Mouse (Mus musculus): ENCODE measurements around the gene Hist1h2af. TPM values are rescaled to one million over a fixed set of nuclear protein-coding genes. Genes with fewer than 3 reads are reported as not detected.

Hist1h2af gene
- polyA plus RNA-seq, 1 experiment from 2014 or later = 3.3 TPM

GRCm38 (mm10) chr13:23506819-23507515 lies 26.7 kb upstream of the Hist1h2af start:
- Histone ChIP-seq H3K4me3 (replicated peaks; ENCODE audit: low read length) (no peak overlapping the region), H3K9me3 (ENCODE audit: control insufficient read depth, low read length) (no peaks in the 10 kb centered on the region), H3K27ac (no peak overlapping the region), H3K36me3 (replicated peaks; ENCODE audit: control insufficient read depth, insufficient read depth) (no peaks in the 10 kb centered on the region), H3K9ac (no peak overlapping the region), H3K4me1 (replicated peaks; ENCODE audit: control insufficient read depth, insufficient read depth, low read length) (0 out of 2 replicates have a peak, but pooled peaks cover 7% of the 10 kb centered on the region), H3K4me2 (replicated peaks) (0 out of 2 replicates have a peak overlapping the region, but pooled peaks have one; percentile 38), H3K27me3 (ENCODE audit: control insufficient read depth, insufficient read depth, low read length) (0 out of 2 replicates have a peak, but pooled peaks cover 8% of the 10 kb centered on the region)
- no peak for DNase-seq (ENCODE audit: low spot score)
- 22% methylated on average over 14 of the region's 14 CpGs for WGBS
- no peak for ATAC-seq (ENCODE audit: low FRiP score)

- H3K9me3 ChIP-seq (ENCODE audit: control insufficient read depth, low read length) = no peaks in the 10 kb centered on the region
- H3K4me1 ChIP-seq (replicated peaks; ENCODE audit: control insufficient read depth, insufficient read depth, low read length) = 0 out of 2 replicates have a peak, but pooled peaks cover 7% of the 10 kb centered on the region
- no peak overlapping the region for H3K4me3 ChIP-seq (replicated peaks; ENCODE audit: low read length)
- H3K4me2 ChIP-seq (replicated peaks) = no peak overlapping the region
- no peak overlapping the region for H3K9ac ChIP-seq
- ATAC-seq (ENCODE audit: low FRiP score) (no peak), DNase-seq (ENCODE audit: low spot score) (no peak)
- no peaks in the 10 kb centered on the region for H3K36me3 ChIP-seq (replicated peaks; ENCODE audit: control insufficient read depth, insufficient read depth)
- H3K27me3 ChIP-seq (ENCODE audit: control insufficient read depth, insufficient read depth, low read length) = 0 out of 2 replicates have a peak, but pooled peaks cover 5% of the 10 kb centered on the region
- no peak overlapping the region for H3K27ac ChIP-seq
- 53% methylated on average over 1 of the region's 1 CpGs for WGBS
These were observed 23.6 kb upstream of the Hist1h2af start for GRCm38 (mm10) chr13:23510127-23510526.

GRCm38 (mm10) chr13:23513517-23513916 lies 20.2 kb upstream of the Hist1h2af start:
- Histone ChIP-seq H3K9ac (no peak overlapping the region), H3K36me3 (replicated peaks; ENCODE audit: control insufficient read depth, insufficient read depth) (no peaks in the 10 kb centered on the region), H3K4me2 (replicated peaks) (no peak overlapping the region), H3K4me3 (replicated peaks; ENCODE audit: low read length) (no peak overlapping the region), H3K27ac (no peak overlapping the region), H3K27me3 (ENCODE audit: control insufficient read depth, insufficient read depth, low read length) (no peaks in the 10 kb centered on the region), H3K4me1 (replicated peaks; ENCODE audit: control insufficient read depth, insufficient read depth, low read length) (0 out of 2 replicates have a peak, but pooled peaks cover 6% of the 10 kb centered on the region), H3K9me3 (ENCODE audit: control insufficient read depth, low read length) (no peaks in the 10 kb centered on the region)
- no peak for DNase-seq (ENCODE audit: low spot score)
- no peak for ATAC-seq (ENCODE audit: low FRiP score)
- 85% methylated on average over 1 of the region's 1 CpGs for WGBS

DNA sequence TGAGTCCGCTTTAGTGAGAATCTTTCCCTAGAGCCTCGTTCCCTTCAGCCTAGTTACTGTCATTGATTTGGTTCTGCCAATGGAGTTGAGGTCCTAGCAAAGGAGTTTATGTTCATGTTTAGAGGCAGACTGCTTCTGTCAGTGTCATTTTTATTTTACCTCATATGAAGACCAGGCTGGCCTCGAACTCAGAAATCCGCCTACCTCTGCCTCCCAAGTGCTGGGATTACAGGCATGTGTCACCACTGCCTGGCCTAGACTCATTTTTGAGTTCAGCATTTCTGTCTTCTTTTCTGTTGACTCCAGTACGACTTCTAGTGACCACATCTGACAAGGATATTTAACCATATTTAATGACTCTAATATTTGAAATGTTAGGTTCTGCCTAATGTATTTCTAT lies 18.4 kb upstream of the Hist1h2af start:
- H3K36me3 ChIP-seq (replicated peaks; ENCODE audit: control insufficient read depth, insufficient read depth) = no peaks in the 10 kb centered on the region
- H3K27ac ChIP-seq = no peak overlapping the region
- H3K4me1 ChIP-seq (replicated peaks; ENCODE audit: control insufficient read depth, insufficient read depth, low read length) = 0 out of 2 replicates have a peak, but pooled peaks cover 6% of the 10 kb centered on the region
- H3K4me2 ChIP-seq (replicated peaks) = no peak overlapping the region
- no peak overlapping the region for H3K4me3 ChIP-seq (replicated peaks; ENCODE audit: low read length)
- DNase-seq (ENCODE audit: low spot score) (no peak), ATAC-seq (ENCODE audit: low FRiP score) (no peak)
- H3K9ac ChIP-seq = no peak overlapping the region
- H3K9me3 ChIP-seq (ENCODE audit: control insufficient read depth, low read length) = no peaks in the 10 kb centered on the region
- WGBS = 85% methylated on average over 5 of the region's 5 CpGs
- H3K27me3 ChIP-seq (ENCODE audit: control insufficient read depth, insufficient read depth, low read length) = no peaks in the 10 kb centered on the region

DNA sequence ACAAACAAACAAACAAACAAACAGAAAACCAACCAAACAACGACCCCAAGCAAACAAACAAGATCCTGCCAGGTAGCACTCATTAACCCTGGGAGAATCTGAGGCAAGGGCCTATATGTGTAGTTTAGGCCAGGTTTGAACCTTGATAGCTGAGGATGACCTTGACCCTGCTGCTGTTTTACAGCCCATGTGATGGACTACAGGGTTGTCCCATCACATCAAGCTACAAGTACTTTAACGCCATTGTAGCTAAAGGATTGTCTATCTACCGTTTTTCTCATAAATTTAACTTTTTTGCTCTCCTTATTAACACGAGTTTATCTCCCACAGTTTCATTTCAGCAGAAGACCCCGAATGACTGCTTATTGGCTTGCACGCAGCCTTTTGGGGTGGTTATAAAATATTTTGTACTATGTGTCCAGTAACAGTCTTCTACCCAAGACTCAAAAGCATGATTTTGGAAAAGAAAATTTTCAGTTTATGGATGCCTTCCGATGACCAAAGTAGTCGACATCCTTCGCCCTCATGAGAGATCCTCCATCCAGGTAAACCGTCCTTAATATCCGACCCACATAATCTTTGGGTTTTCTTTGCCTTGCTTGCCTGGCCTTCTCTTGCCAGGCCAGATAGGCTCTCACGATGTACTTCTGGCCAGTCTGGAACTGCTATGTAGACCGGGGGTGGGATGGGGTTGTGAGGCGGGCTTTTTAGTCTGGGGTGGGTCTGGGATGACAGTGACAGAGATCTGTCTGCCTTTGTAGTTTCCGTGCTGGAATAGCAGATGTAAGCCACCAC lies 17.7 kb upstream of the Hist1h2af start:
- no peak for DNase-seq (ENCODE audit: low spot score)

GRCm38 (mm10) chr13:23516822-23517602 lies 16.7 kb upstream of the Hist1h2af start:
- Histone ChIP-seq H3K4me2 (replicated peaks) (peak overlapping the region; percentile 89), H3K4me3 (replicated peaks; ENCODE audit: low read length) (peak overlapping the region; percentile 46), H3K36me3 (replicated peaks; ENCODE audit: control insufficient read depth, insufficient read depth) (no peaks in the 10 kb centered on the region), H3K9me3 (ENCODE audit: control insufficient read depth, low read length) (no peaks in the 10 kb centered on the region), H3K4me1 (replicated peaks; ENCODE audit: control insufficient read depth, insufficient read depth, low read length) (peaks cover 10% of the 10 kb centered on the region; the same call in 1 of the 2 replicates), H3K27me3 (ENCODE audit: control insufficient read depth, insufficient read depth, low read length) (no peaks in the 10 kb centered on the region), H3K9ac (peak overlapping the region; percentile 50; the same call in 1 of the 2 replicates), H3K27ac (no peak overlapping the region)
- DNase-seq (ENCODE audit: low spot score) (peak; percentile 97), ATAC-seq (ENCODE audit: low FRiP score) (peak; percentile 74)
- WGBS = under 1% methylated on average over 19 of the region's 19 CpGs

More for the DNA sequence above, 17.7 kb upstream of the Hist1h2af start:
- H3K4me1 ChIP-seq (replicated peaks; ENCODE audit: control insufficient read depth, insufficient read depth, low read length) = 0 out of 2 replicates have a peak, but pooled peaks cover 6% of the 10 kb centered on the region
- WGBS = 55% methylated on average over 15 of the region's 15 CpGs
- H3K4me2 ChIP-seq (replicated peaks) = peak overlapping the region; percentile 89
- no peak for ATAC-seq (ENCODE audit: low FRiP score)
- no peaks in the 10 kb centered on the region for H3K27me3 ChIP-seq (ENCODE audit: control insufficient read depth, insufficient read depth, low read length)
- H3K27ac ChIP-seq = no peak overlapping the region
- peak overlapping the region; percentile 41; the same call in 1 of the 2 replicates for H3K9ac ChIP-seq
- no peaks in the 10 kb centered on the region for H3K9me3 ChIP-seq (ENCODE audit: control insufficient read depth, low read length)
- no peaks in the 10 kb centered on the region for H3K36me3 ChIP-seq (replicated peaks; ENCODE audit: control insufficient read depth, insufficient read depth)
- H3K4me3 ChIP-seq (replicated peaks; ENCODE audit: low read length) = peak overlapping the region; percentile 46

DNA sequence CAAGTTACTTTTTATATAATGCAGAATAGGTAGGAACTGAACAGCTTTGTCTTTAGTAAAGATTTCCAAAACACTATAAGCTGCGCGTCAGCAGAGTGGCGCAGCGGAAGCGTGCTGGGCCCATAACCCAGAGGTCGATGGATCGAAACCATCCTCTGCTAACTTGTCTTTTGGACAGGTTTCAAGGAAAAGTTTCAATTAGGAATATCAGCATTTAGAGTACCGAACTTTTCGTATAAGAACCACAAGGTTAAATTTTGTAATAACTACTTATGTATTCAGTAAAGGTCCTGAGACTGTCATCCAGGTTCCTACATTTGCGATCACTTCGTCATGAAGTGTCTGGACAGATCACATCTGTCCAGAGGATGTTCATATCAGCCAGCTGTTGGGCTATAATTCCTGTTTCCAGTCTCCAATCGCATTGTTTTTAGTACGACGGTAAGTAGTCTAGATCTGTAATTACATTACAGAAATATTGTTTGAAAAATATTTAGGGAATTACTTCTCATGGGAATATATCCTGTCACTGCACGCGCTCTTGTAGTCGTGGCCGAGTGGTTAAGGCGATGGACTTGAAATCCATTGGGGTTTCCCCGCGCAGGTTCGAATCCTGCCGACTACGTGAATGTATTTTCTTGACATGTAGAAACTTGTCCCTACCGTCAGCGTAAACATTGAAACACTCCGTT lies 16.0 kb upstream of the Hist1h2af start:
- under 1% methylated on average over 27 of the region's 27 CpGs for WGBS
- Histone ChIP-seq H3K4me3 (replicated peaks; ENCODE audit: low read length) (peak overlapping the region; percentile 46), H3K9me3 (ENCODE audit: control insufficient read depth, low read length) (no peaks in the 10 kb centered on the region), H3K4me2 (replicated peaks) (peak overlapping the region; percentile 89), H3K9ac (peak overlapping the region; percentile 41; the same call in 1 of the 2 replicates), H3K4me1 (replicated peaks; ENCODE audit: control insufficient read depth, insufficient read depth, low read length) (peaks cover 10% of the 10 kb centered on the region; the same call in 1 of the 2 replicates), H3K36me3 (replicated peaks; ENCODE audit: control insufficient read depth, insufficient read depth) (no peaks in the 10 kb centered on the region), H3K27me3 (ENCODE audit: control insufficient read depth, insufficient read depth, low read length) (no peaks in the 10 kb centered on the region), H3K27ac (no peak overlapping the region)
- ATAC-seq (ENCODE audit: low FRiP score) (peak; percentile 89), DNase-seq (ENCODE audit: low spot score) (peak; percentile 96)

DNA sequence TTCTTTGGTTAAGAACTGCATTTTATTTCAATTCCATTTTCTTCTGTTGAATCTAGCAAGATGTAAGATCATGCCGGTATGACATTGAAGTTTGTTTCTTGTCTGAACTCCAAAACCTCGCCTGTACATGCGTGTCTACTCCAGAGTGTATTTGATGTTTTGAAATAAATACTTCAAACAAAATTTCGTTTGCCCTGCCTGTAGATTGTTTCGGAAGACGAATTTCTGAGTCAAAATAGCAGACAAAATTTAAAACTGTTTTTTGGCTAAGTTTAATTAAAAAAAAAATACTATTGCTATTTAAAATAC lies 15.5 kb upstream of the Hist1h2af start:
- Histone ChIP-seq H3K4me3 (replicated peaks; ENCODE audit: low read length) (peak overlapping the region; percentile 46), H3K36me3 (replicated peaks; ENCODE audit: control insufficient read depth, insufficient read depth) (no peaks in the 10 kb centered on the region), H3K9ac (no peak overlapping the region), H3K9me3 (ENCODE audit: control insufficient read depth, low read length) (no peaks in the 10 kb centered on the region), H3K27me3 (ENCODE audit: control insufficient read depth, insufficient read depth, low read length) (no peaks in the 10 kb centered on the region), H3K4me1 (replicated peaks; ENCODE audit: control insufficient read depth, insufficient read depth, low read length) (peaks cover 10% of the 10 kb centered on the region; the same call in 1 of the 2 replicates), H3K4me2 (replicated peaks) (peak overlapping the region; percentile 89), H3K27ac (no peak overlapping the region)
- 1% methylated on average over 6 of the region's 6 CpGs for WGBS
- no peak for ATAC-seq (ENCODE audit: low FRiP score)
- no peak for DNase-seq (ENCODE audit: low spot score)

All from hindbrain, embryonic 14.5 days (tissue).